Comparison of ENCODE assay signal across 45 mouse cellular contexts in genomic region chr5:36257008-36257407, GRCm38 (mm10). TPM values are rescaled to one million over a fixed set of nuclear protein-coding genes. Genes with fewer than 3 reads are reported as not detected.
"Had no signal": no experiment of that assay in that cellular context is flagged by ENCODE, and none has a peak within 500 bp of the region (broad histone marks: within the 10 kb centered on the region; RNA-seq: fewer than 3 reads in every experiment).

No protein-coding gene starts in this region.

- ATAC-seq: hindbrain, postnatal 0 days; inflammation-experienced regulatory T-cells, adult 6 months; intestine, embryonic 15.5 days; intestine, embryonic 16.5 days; intestine, postnatal 0 days had no signal

- DNase-seq: heart, postnatal 10 days; heart, postnatal 14 days; heart, postnatal 36 days; heart, postnatal 4 days; kidney, adult 11 months; kidney, adult 2 months; kidney, adult 8-10 months; kidney, adult 9 months; kidney, postnatal 10 days; kidney, postnatal 14 days; kidney, postnatal 25 days; kidney, postnatal 36 days; kidney, postnatal 4 days; layer of hippocampus, adult 9-11 months; layer of hippocampus, postnatal 36 days had no signal

- H3K4me3 ChIP-seq: heart, embryonic 10.5 days; heart, embryonic 12.5 days; heart, embryonic 13.5 days; heart, embryonic 15.5 days; hindbrain, embryonic 10.5 days; hindbrain, embryonic 12.5 days; hindbrain, embryonic 13.5 days; hindbrain, embryonic 15.5 days; intestine, embryonic 15.5 days; kidney, embryonic 15.5 days; left cerebral cortex, adult 2 months had no signal

- H3K9ac ChIP-seq: heart, embryonic 12.5 days; heart, embryonic 13.5 days; heart, embryonic 15.5 days; hindbrain, embryonic 12.5 days; hindbrain, embryonic 13.5 days; hindbrain, embryonic 14.5 days; hindbrain, embryonic 15.5 days; intestine, embryonic 15.5 days; kidney, embryonic 15.5 days had no signal

- H3K27me3 ChIP-seq: heart, embryonic 12.5 days; heart, embryonic 13.5 days; heart, embryonic 15.5 days; hindbrain, embryonic 12.5 days; hindbrain, embryonic 13.5 days; hindbrain, embryonic 15.5 days; intestine, embryonic 15.5 days; kidney, embryonic 15.5 days had no signal

- H3K36me3 ChIP-seq: heart, embryonic 10.5 days; heart, embryonic 12.5 days; heart, embryonic 13.5 days; heart, embryonic 15.5 days; hindbrain, embryonic 10.5 days; hindbrain, embryonic 12.5 days; hindbrain, embryonic 13.5 days; hindbrain, embryonic 15.5 days; intestine, embryonic 15.5 days; kidney, embryonic 15.5 days had no signal

- H3K27ac ChIP-seq: heart, embryonic 10.5 days; heart, embryonic 13.5 days; heart, embryonic 15.5 days; hindbrain, embryonic 10.5 days; hindbrain, embryonic 12.5 days; hindbrain, embryonic 13.5 days; hindbrain, embryonic 14.5 days; hindbrain, embryonic 15.5 days; hindbrain, postnatal 0 days; intestine, embryonic 15.5 days; kidney, embryonic 15.5 days; kidney, postnatal 0 days; left cerebral cortex, adult 2 months had no signal

- H3K4me2 ChIP-seq: heart, embryonic 11.5 days; heart, embryonic 12.5 days; heart, embryonic 13.5 days; heart, embryonic 15.5 days; hindbrain, embryonic 12.5 days; hindbrain, embryonic 13.5 days; hindbrain, embryonic 14.5 days; hindbrain, embryonic 15.5 days; intestine, embryonic 15.5 days; kidney, embryonic 15.5 days had no signal

- H3K9me3 ChIP-seq: heart, embryonic 10.5 days; heart, embryonic 12.5 days; heart, embryonic 13.5 days; heart, embryonic 15.5 days; hindbrain, embryonic 10.5 days; hindbrain, embryonic 12.5 days; hindbrain, embryonic 13.5 days; hindbrain, embryonic 15.5 days; intestine, embryonic 15.5 days; kidney, embryonic 15.5 days had no signal

RNA-seq across cellular contexts. Expression of gene Psapl1, which starts 53.2 kb away (rescaled TPM):
- total RNA-seq: heart, adult 8-10 months; heart, postnatal 10 days; heart, postnatal 14 days; heart, postnatal 25 days; heart, postnatal 36 days; heart, postnatal 4 days; hematopoietic stem cell, adult 5-6 weeks; hindbrain, postnatal 0 days; layer of hippocampus, adult 18-20 months; layer of hippocampus, postnatal 10 days; layer of hippocampus, postnatal 14 days; layer of hippocampus, postnatal 25 days; layer of hippocampus, postnatal 36 days; left cerebral cortex, adult 18-20 months; left cerebral cortex, adult 2 months; left cerebral cortex, adult 8-10 months had no signal
- polyA plus RNA-seq: heart, embryonic 12.5 days; heart, embryonic 14.5 days; heart, postnatal 0 days; hindbrain, embryonic 10.5 days; hindbrain, embryonic 11.5 days; hindbrain, embryonic 13.5 days; hindbrain, embryonic 15.5 days; hindbrain, postnatal 0 days; inflammation-experienced regulatory T-cells, adult 6 months; kidney, adult 2 months had no signal
